Mouse (Mus musculus): ENCODE data around the gene Ube2q2. TPM values are rescaled to one million over a fixed set of nuclear protein-coding genes. Genes with fewer than 3 reads are reported as not detected.
"Not testable (repeated sequence)": the region's sequence is repeated elsewhere in the genome, so short reads cannot be mapped to it uniquely, and the experiment has no call there.

Ube2q2 gene
- total RNA-seq, 4 experiments from 2014 or later: 27.6 to 29.7 (median 28.3) TPM

GRCm38 (mm10) chr9:55236235-55237165, 87.8 kb downstream of the Ube2q2 start:
- DNase-seq (ENCODE audit: low spot score): no peak

- DNase-seq (ENCODE audit: low spot score): no peak
Observed at GRCm38 (mm10) chr9:55240852-55241251, 92.2 kb downstream of the Ube2q2 start.

DNA sequence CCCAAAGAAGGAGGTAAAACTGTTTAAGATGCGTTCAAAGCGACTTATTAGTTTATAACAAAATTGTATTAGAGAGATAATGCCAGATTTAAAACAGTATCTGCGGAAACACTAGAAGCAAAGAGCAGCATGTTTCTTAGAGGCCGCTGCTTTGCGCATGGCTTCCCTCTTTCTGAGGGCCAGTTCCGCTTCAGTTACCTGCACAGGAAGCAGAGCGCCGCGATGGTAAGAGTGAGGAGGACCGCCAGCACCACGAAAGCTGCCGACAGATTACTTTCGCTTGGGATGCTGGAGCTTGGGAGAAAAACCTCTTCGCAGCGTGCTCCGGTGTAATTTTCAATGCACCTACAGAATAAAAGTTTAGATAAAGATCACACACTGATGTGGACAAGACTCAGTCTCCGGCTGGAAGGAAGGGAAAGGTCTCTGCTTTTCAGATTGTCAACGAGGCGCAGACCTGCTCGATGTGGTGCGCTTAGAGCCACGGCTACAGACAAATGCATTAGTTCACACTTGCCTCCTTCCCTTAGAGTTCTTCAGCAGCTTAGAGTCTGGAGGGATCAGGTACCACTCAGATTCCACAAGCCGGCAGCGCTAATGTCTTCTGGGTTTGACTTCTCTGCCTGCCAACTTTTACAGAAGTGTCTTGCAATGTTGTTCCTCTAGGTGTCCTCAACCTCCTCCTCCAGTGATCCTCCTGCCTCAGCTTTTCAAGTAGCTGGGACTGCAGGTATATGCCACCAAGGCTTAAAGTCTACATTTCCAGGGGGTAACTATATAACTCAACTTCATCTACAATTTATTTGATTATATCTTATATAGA, 93.4 kb downstream of the Ube2q2 start:
- DNase-seq (ENCODE audit: low spot score): no peak

- no peak for DNase-seq (ENCODE audit: low spot score)
Observed at GRCm38 (mm10) chr9:55243280-55243679, 94.6 kb downstream of the Ube2q2 start.

DNA sequence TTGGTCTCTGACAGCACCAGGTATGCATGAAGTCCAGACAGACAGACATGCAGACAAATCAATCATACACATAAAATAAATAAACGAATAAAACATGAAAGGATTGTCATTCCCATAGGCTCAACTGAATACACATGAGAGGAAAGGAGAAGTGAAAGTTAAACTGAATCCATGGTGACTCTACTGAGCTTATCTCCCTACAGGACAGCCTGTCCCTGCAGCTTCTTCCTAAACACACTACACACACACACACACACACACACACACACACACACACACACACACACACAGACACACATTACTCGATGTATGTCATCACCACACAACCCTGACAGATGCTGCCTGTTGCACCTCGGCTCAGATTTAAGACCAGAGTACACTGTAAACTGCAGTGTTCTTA, 95.4 kb downstream of the Ube2q2 start:
- DNase-seq (ENCODE audit: low spot score): no peak

GRCm38 (mm10) chr9:55245057-55245750, 96.5 kb downstream of the Ube2q2 start:
- DNase-seq (ENCODE audit: low spot score): peak; percentile 55

DNA sequence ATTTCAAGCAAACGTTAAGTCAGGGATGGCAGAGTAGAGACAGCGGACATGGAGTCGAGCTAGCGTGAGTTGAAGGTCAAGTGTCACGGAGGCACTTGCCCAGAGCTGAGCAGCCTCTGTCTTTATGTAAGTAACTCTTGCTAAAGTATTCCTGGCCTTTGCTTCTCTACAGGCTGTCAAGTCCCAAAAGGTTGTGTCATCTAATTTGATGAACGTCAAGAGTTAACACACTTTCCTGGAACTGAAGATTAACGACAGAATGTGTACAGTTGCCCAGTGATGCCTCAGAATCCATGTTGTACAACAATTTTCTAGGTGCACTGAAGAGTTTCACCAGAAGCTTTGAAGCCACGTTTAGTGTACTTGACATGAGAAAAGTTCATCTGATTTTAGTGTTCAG, 97.8 kb downstream of the Ube2q2 start:
- DNase-seq (ENCODE audit: low spot score): no peak

DNA sequence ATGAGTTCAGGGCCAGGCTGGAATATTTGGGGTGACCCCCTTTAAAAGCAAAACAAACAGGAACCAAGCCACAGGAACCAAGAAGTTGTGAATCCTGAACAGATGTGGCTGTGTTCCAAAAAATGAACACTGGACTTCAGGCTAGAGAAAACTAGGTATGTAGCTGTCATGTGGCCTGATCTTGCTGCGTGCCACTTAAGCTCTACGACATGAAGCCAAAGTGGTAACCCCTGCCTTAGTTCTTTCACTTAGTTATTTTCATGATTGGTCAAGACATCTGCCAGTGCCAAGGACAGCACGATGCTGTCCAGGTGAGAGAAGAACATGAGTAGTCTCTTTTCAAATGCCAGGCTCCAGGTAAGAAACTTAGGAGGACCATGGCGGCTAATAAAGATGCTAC, 98.3 kb downstream of the Ube2q2 start:
- no peak for DNase-seq (ENCODE audit: low spot score)

- DNase-seq (ENCODE audit: low spot score): no peak
Observed at GRCm38 (mm10) chr9:55248465-55248864, 99.8 kb downstream of the Ube2q2 start.

DNA sequence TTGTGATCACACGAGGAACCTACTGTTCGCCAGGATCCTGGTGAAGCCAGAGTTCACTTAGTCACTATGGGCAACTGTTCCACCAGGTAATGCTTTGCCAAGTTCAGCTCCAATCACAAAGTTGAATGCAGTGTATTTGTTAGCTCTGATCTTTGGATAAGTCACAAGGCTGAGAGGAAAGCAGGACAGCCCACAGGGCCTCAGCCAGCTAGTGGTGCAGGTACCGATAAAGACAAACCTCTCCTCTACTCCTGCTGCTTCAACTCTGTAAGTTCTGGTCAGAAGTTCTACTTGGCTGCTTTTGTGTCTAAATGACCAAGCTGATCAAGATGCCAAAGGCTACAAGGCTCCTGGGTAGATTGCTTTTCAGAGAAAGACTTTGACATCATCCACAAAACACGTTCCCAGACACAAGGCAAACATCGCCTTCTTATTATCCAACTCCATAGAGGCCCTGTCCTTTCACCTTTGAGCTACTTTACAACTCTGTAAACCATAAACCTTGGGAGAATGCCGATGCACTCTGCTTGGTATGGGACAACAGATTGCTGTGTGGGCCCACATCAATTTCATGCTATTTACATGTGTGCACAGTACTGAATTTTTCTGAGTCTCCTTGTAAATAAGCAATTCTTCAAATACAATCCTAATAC, 102.1 kb downstream of the Ube2q2 start:
- no peak for DNase-seq (ENCODE audit: low spot score)

- not testable (repeated sequence) for DNase-seq (ENCODE audit: low spot score)
Observed at GRCm38 (mm10) chr9:55252097-55252496, 103.4 kb downstream of the Ube2q2 start.

- DNase-seq (ENCODE audit: low spot score): peak; percentile 44
Observed at GRCm38 (mm10) chr9:55253849-55254248, 105.2 kb downstream of the Ube2q2 start.

DNA sequence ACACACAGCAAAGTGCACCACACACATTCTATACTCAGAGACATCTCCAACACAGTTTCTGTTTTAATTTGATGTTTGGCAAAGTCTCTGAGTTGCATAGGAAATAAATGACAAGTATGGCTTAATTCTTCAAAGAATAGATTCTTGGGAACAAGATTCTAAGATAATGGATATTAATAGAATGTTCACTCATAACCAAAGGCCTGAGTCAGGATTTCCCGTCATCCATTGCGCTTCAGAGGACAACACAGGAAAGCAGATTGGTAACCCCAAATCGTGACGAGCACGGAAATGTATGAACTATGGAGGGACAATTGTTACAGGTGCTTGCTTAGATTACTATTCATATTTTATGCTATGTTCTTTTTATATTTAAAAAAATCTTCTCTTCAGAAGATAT, 106.4 kb downstream of the Ube2q2 start:
- DNase-seq (ENCODE audit: low spot score): peak; percentile 40

DNA sequence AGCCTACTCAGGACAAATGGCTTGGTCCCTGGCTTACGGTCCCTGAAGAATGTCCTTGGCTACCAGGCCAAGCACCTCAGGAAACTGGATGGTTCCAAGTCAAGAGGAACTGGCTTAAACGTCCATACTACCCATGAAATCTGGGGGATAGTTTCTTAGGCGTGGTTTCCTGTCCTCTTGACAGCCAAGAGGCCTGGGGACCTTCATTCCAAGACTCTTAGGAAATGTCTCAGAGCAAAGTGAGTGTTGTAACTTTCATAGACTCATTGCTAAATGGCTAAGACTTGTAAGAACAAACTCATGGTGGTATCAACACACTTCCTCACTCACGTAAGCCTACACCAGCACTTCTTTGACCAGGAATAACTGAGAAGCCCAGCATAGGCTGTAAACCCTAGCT, 107.0 kb downstream of the Ube2q2 start:
- DNase-seq (ENCODE audit: low spot score): peak; percentile 68

GRCm38 (mm10) chr9:55257105-55257504, 108.5 kb downstream of the Ube2q2 start:
- no peak for DNase-seq (ENCODE audit: low spot score)

Other genes with a start within 250 kb of the Ube2q2 start
- 1 to 10 TPM in 3 of 4 experiments, under 1 TPM in 1; 0.87 to 1.7 (median 1.3) TPM for gene Hykk, start 231.6 kb upstream of the Ube2q2 start, total RNA-seq (2022)
- 100 to 1,000 TPM; 112 to 128 (median 120) TPM for gene Psma4, start 198.1 kb upstream of the Ube2q2 start, total RNA-seq (2022)
- gene AY074887, start 197.9 kb upstream of the Ube2q2 start, total RNA-seq (2022): not detected
- not detected for gene Chrna5, start 168.0 kb upstream of the Ube2q2 start, total RNA-seq (2022)
- not detected for gene Chrna3, start 122.3 kb upstream of the Ube2q2 start, total RNA-seq (2022)
- gene Chrnb4, start 100.1 kb upstream of the Ube2q2 start, total RNA-seq (2022): under 1 TPM in 1 of 4 experiments, not detected in 3; 0.06 TPM
- gene Fbxo22, start 60.1 kb downstream of the Ube2q2 start, total RNA-seq (2022): 10 to 100 TPM; 31.0 to 34.3 (median 33.3) TPM
- 1 to 10 TPM; 2.1 to 3.8 (median 2.4) TPM for gene Nrg4, start 178.0 kb downstream of the Ube2q2 start, total RNA-seq (2022)
- gene Tmem266, start 178.1 kb downstream of the Ube2q2 start, total RNA-seq (2022): 1 to 10 TPM; 2.4 to 3.0 (median 2.5) TPM

Measured in heart, adult 8-10 months (tissue).